Comparison of ENCODE assay signal across 8 mouse cellular contexts in the genomic region with DNA sequence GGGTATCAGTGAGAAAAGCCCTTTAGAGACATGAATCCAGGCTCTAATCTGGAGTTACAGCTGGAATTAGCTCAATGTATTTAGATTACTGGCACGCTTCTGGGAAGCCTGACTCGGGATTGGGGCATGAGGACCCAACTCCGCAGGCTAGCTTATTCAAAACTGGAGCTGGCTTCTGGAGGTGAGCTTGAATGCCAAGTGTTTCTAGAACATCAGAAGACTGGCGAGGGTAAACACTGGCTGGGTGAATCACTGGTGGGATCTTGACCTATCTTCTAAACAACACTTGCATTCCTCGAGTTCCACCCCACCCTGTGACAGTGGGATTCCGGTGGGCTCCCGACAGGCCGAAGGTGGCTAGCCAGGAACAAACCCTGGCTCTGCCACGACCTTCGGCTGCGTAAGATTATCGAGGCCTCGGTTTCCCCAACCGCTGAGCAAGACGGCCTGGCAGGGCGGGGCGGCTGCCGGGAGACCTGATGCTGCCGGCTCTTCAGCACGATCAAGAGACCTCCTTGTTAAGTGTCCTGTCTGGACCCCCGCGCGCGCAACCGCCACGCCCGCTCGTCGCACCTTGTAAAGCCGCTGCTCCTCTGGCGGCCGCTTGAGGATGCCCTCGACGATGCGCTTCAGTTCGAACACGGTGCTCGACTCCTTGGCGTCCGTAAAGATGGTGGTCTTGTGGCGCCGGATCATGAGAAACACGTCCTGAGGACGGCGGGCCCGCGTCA. TPM values are rescaled to one million over a fixed set of nuclear protein-coding genes. Genes with fewer than 3 reads are reported as not detected.
DNase-seq lines count a peak whose midpoint lies in the region; ATAC-seq lines count a peak whose summit lies in the region.

No protein-coding gene starts in this region.

- peak; percentile 83 for ATAC-seq in kidney, embryonic 16.5 days (ENCODE audit: low FRiP score, low TSS enrichment)
- ATAC-seq in liver, embryonic 16.5 days (ENCODE audit: low read depth) = peak; percentile 55

- peak overlapping the region; percentile 90 for H3K4me3 ChIP-seq in kidney, embryonic 16.5 days (ENCODE audit: low read length)
- peak overlapping the region; percentile 83 for H3K4me3 ChIP-seq in liver, embryonic 16.5 days (ENCODE audit: low read depth, low read length)

- DNase-seq in 3134 (ENCODE audit: extremely low read depth, insufficient read length, low spot score) = peak; percentile 78
- peak; percentile 81 for DNase-seq in Muller cell, postnatal 12 days (ENCODE audit: inconsistent ontology term)
- DNase-seq in embryo, embryonic 10.5 days (ENCODE audit: low spot score) = peak; percentile 64
- peak; percentile 46 for DNase-seq in gastrocnemius, postnatal 25 days
- peak; percentile 77 for DNase-seq in neural tube, embryonic 10.5 days (ENCODE audit: extremely low spot score, low spot score)
- DNase-seq in testis, postnatal 14 days (ENCODE audit: low spot score) = peak; percentile 74

- H3K4me1 ChIP-seq in kidney, embryonic 16.5 days (ENCODE audit: insufficient read depth, low read length) = peaks cover 11% of the 10 kb centered on the region
- peaks cover 17% of the 10 kb centered on the region for H3K4me1 ChIP-seq in liver, embryonic 16.5 days (ENCODE audit: control insufficient read depth, low read depth, low read length)

- H3K27me3 ChIP-seq in kidney, embryonic 16.5 days (ENCODE audit: insufficient read depth, low read length) = 0 out of 2 replicates have a peak, but pooled peaks cover 4% of the 10 kb centered on the region
- peaks cover 9% of the 10 kb centered on the region; the same call in 1 of the 2 replicates for H3K27me3 ChIP-seq in liver, embryonic 16.5 days (ENCODE audit: control insufficient read depth, insufficient read depth, low read depth, low read length)

- peak overlapping the region; percentile 87 for H3K9ac ChIP-seq in kidney, embryonic 16.5 days (replicated peaks; ENCODE audit: low read length)
- peak overlapping the region; percentile 81 for H3K9ac ChIP-seq in liver, embryonic 16.5 days (ENCODE audit: low read depth, low read length)

- H3K4me2 ChIP-seq in kidney, embryonic 16.5 days (replicated peaks; ENCODE audit: low read depth, low read length) = peak overlapping the region; percentile 86
- H3K4me2 ChIP-seq in liver, embryonic 16.5 days (ENCODE audit: low read depth, low read length) = peak overlapping the region; percentile 89

- WGBS in kidney, embryonic 16.5 days = under 1% methylated on average over 45 of the region's 47 CpGs
- WGBS in liver, embryonic 16.5 days (ENCODE audit: insufficient replicate concordance) = 0% methylated on average over 47 of the region's 47 CpGs

- peaks cover 38% of the 10 kb centered on the region for H3K36me3 ChIP-seq in kidney, embryonic 16.5 days (ENCODE audit: insufficient read depth, low read length)
- H3K36me3 ChIP-seq in liver, embryonic 16.5 days (ENCODE audit: control insufficient read depth, insufficient read depth) = peaks cover 30% of the 10 kb centered on the region

- H3K27ac ChIP-seq in kidney, embryonic 16.5 days (ENCODE audit: low read length) = peak overlapping the region; percentile 74
- peak overlapping the region; percentile 74 for H3K27ac ChIP-seq in liver, embryonic 16.5 days (ENCODE audit: low read length)

- H3K9me3 ChIP-seq in kidney, embryonic 16.5 days (ENCODE audit: low read length) = no peaks in the 10 kb centered on the region
- peaks cover 3% of the 10 kb centered on the region; the same call in 1 of the 2 replicates for H3K9me3 ChIP-seq in liver, embryonic 16.5 days (replicated peaks; ENCODE audit: control insufficient read depth, low read length)

RNA-seq across cellular contexts. Expression of gene Elob, which starts 0.5 kb away (rescaled TPM):
- 100 to 1,000 TPM; 237 to 267 TPM for total RNA-seq in gastrocnemius, postnatal 25 days (2021)
- 954 and 966 TPM in 2 replicates for polyA plus RNA-seq in kidney, embryonic 16.5 days (2015; fragmentation: Nextera tagmentation; extraction: Ambion mirVana)
- 426 and 436 TPM in 2 replicates for polyA plus RNA-seq in liver, embryonic 16.5 days (2015; fragmentation: Nextera tagmentation; extraction: Ambion mirVana)

RNA-seq across cellular contexts. Expression of gene Prss33, which starts 7.4 kb away (rescaled TPM):
- total RNA-seq in gastrocnemius, postnatal 25 days (2021) = not detected
- not detected in 2 replicates for polyA plus RNA-seq in kidney, embryonic 16.5 days (2015; fragmentation: Nextera tagmentation; extraction: Ambion mirVana)
- not detected in 2 replicates for polyA plus RNA-seq in liver, embryonic 16.5 days (2015; fragmentation: Nextera tagmentation; extraction: Ambion mirVana)

RNA-seq across cellular contexts. Expression of gene Prss32, which starts 15.2 kb away (rescaled TPM):
- total RNA-seq in gastrocnemius, postnatal 25 days (2021) = not detected
- not detected in 2 replicates for polyA plus RNA-seq in kidney, embryonic 16.5 days (2015; fragmentation: Nextera tagmentation; extraction: Ambion mirVana)
- polyA plus RNA-seq in liver, embryonic 16.5 days (2015; fragmentation: Nextera tagmentation; extraction: Ambion mirVana) = not detected in 2 replicates

RNA-seq across cellular contexts. Expression of gene Prss41, which starts 15.5 kb away (rescaled TPM):
- not detected for total RNA-seq in gastrocnemius, postnatal 25 days (2021)
- polyA plus RNA-seq in kidney, embryonic 16.5 days (2015; fragmentation: Nextera tagmentation; extraction: Ambion mirVana) = 3.5 and 4.1 TPM in 2 replicates
- 0.06 TPM in 1 of 2 replicates, not detected in the other for polyA plus RNA-seq in liver, embryonic 16.5 days (2015; fragmentation: Nextera tagmentation; extraction: Ambion mirVana)

RNA-seq across cellular contexts. Expression of gene Srrm2, which starts 38.1 kb away (rescaled TPM):
- 100 to 1,000 TPM; 157 to 160 TPM for total RNA-seq in gastrocnemius, postnatal 25 days (2021)
- polyA plus RNA-seq in kidney, embryonic 16.5 days (2015; fragmentation: Nextera tagmentation; extraction: Ambion mirVana) = 411 and 514 TPM in 2 replicates
- polyA plus RNA-seq in liver, embryonic 16.5 days (2015; fragmentation: Nextera tagmentation; extraction: Ambion mirVana) = 150 and 172 TPM in 2 replicates

Comparison
In these comparisons a context has a peak if more than half of its experiments do, and no peak if none do; other contexts are left out.
1. Peak in every context shown above with its lines: DNase-seq, ATAC-seq, H3K4me3 ChIP-seq and H3K27ac ChIP-seq.